Mouse (Mus musculus) left cerebral cortex, postnatal 14 days (tissue): ENCODE results near the gene Chtf18. TPM values are rescaled to one million over a fixed set of nuclear protein-coding genes. Genes with fewer than 3 reads are reported as not detected.

Experiments used
- DNase-seq, 2 experiments: peaks; one replicate each; pipeline ENCODE4 v3.0.0; 2021 to 2022; ENCODE audit warnings: low spot score in 2 of 2, mixed read lengths in 1 of 2
- intact Hi-C: fragments of 180-260 bp; cut with DNase I; formaldehyde crosslinking; loops from one replicate; pipeline ENCODE4 v1.15.1; 2025
- long read RNA-seq, 2 experiments: library from polyadenylated mRNA; stranded (forward); transcript quantifications; one replicate each; pipeline ENCODE4 v2.0.0; 2021
- total RNA-seq, 2 experiments: library from RNA; stranded (reverse); gene quantifications; 2 replicates each; pipeline ENCODE4 v1.2.3; 2021

The Chtf18 gene
- total RNA-seq, result 1 to 10 TPM; 1.9 to 4.3 TPM
- long read RNA-seq, experiment 1, partial matches to known transcripts, result 1 of 1 reads
- long read RNA-seq, experiment 1, other reads (novel, unspliced or antisense), result 0 of 1 reads
- long read RNA-seq, experiment 2, partial matches to known transcripts, result 0 of 2 reads
- long read RNA-seq, experiment 2, other reads (novel, unspliced or antisense), result 1 of 2 reads

GRCm38 (mm10) chr17:25727265-25728008 is at the start of gene Chtf18, which contains the start of gene Rpusd1:
Chtf18 (minus strand) TSS chr17:25727419.
Rpusd1 (plus strand) TSS chr17:25727670.
- DNase-seq, result peak; percentile 99 to 100
- intact Hi-C loops, result no loop called here

GRCm38 (mm10) chr17:25775318-25776062 is 48.3 kb upstream of the Chtf18 start:
- no peak for DNase-seq
- intact Hi-C loops, result no loop called here

GRCm38 (mm10) chr17:25773549-25774120 is 46.4 kb upstream of the Chtf18 start, which contains the start of gene Narfl:
Narfl (plus strand) TSS chr17:25773776.
- intact Hi-C loops, result loop anchor here (2.0 to 5.0 kb wide), 2 partner anchors 27 to 41 kb away; no protein-coding TSS in a partner anchor
- DNase-seq, result peak; percentile 98 to 99

- DNase-seq, result no peak
- intact Hi-C loops, result no loop called here
Observed at GRCm38 (mm10) chr17:25769331-25769730, 42.1 kb upstream of the Chtf18 start.

- DNase-seq, result no peak
- intact Hi-C loops, result no loop called here
Observed at GRCm38 (mm10) chr17:25765886-25766285, 38.7 kb upstream of the Chtf18 start.

GRCm38 (mm10) chr17:25762591-25762990 is 35.4 kb upstream of the Chtf18 start:
- intact Hi-C loops, result no loop called here
- DNase-seq, result no peak

- peak; percentile 54 to 86 for DNase-seq
- intact Hi-C loops, result no loop called here
Observed at GRCm38 (mm10) chr17:25761561-25761970, 34.3 kb upstream of the Chtf18 start.

GRCm38 (mm10) chr17:25760148-25760547 is 32.9 kb upstream of the Chtf18 start:
- intact Hi-C loops, result no loop called here
- DNase-seq, result peak in 1 of 2 experiments; percentile 54

- no peak for DNase-seq
- intact Hi-C loops, result no loop called here
Observed at GRCm38 (mm10) chr17:25757691-25758090, 30.5 kb upstream of the Chtf18 start.

GRCm38 (mm10) chr17:25756378-25757242 is 29.4 kb upstream of the Chtf18 start:
- intact Hi-C loops, result no loop called here
- DNase-seq, result no peak

- DNase-seq, result no peak
- intact Hi-C loops, result no loop called here
Observed at GRCm38 (mm10) chr17:25755627-25756377, 28.6 kb upstream of the Chtf18 start.

GRCm38 (mm10) chr17:25755086-25755485 is 27.9 kb upstream of the Chtf18 start:
- intact Hi-C loops, result no loop called here
- DNase-seq, result no peak

GRCm38 (mm10) chr17:25754241-25754640 is 27.0 kb upstream of the Chtf18 start, which contains the start of gene Msln:
Msln (minus strand) TSS chr17:25754378.
- intact Hi-C loops, result no loop called here

GRCm38 (mm10) chr17:25751446-25751845 is 24.2 kb upstream of the Chtf18 start:
- intact Hi-C loops, result no loop called here
- DNase-seq, result peak in 1 of 2 experiments; percentile 41

More at GRCm38 (mm10) chr17:25754241-25754640, 27.0 kb upstream of the Chtf18 start, which contains the start of gene Msln:
- DNase-seq, result no peak

GRCm38 (mm10) chr17:25749314-25749713 is 22.1 kb upstream of the Chtf18 start:
- intact Hi-C loops, result no loop called here
- DNase-seq, result no peak

- no peak for DNase-seq
Observed at GRCm38 (mm10) chr17:25748238-25748637, 21.0 kb upstream of the Chtf18 start.

GRCm38 (mm10) chr17:25744311-25744710 is 17.1 kb upstream of the Chtf18 start:
- no peak for DNase-seq
- intact Hi-C loops, result no loop called here

More at GRCm38 (mm10) chr17:25748238-25748637, 21.0 kb upstream of the Chtf18 start:
- intact Hi-C loops, result no loop called here

- no peak for DNase-seq
- intact Hi-C loops, result no loop called here
Observed at GRCm38 (mm10) chr17:25743831-25744230, 16.6 kb upstream of the Chtf18 start.
